Mouse (Mus musculus): ENCODE data around the gene Slc35e3.

The Slc35e3 gene

GRCm38 (mm10) chr10:117692173-117692572, 54.0 kb downstream of the Slc35e3 start:
- in situ Hi-C loops (cut with MboI; ENCODE audit: unreplicated experiment in 2 of 2), result loop anchor here in 1 of 2 experiments (10.0 kb wide), 1 partner anchor 417 kb away; no protein-coding TSS in a partner anchor

GRCm38 (mm10) chr10:117691389-117691968, 54.7 kb downstream of the Slc35e3 start:
- in situ Hi-C loops (cut with MboI; ENCODE audit: unreplicated experiment in 2 of 2), result loop anchor here in 1 of 2 experiments (10.0 kb wide), 1 partner anchor 417 kb away; no protein-coding TSS in a partner anchor

GRCm38 (mm10) chr10:117690770-117691296, 55.3 kb downstream of the Slc35e3 start:
- in situ Hi-C loops (cut with MboI; ENCODE audit: unreplicated experiment in 2 of 2), result loop anchor here in 1 of 2 experiments (10.0 kb wide), 1 partner anchor 416 kb away; no protein-coding TSS in a partner anchor

- in situ Hi-C loops (cut with MboI; ENCODE audit: unreplicated experiment in 2 of 2), result loop anchor here in 1 of 2 experiments (10.0 kb wide), 1 partner anchor 415 kb away; no protein-coding TSS in a partner anchor
Measured at GRCm38 (mm10) chr10:117690101-117690352, 56.1 kb downstream of the Slc35e3 start.

GRCm38 (mm10) chr10:117689297-117690100, 56.7 kb downstream of the Slc35e3 start:
- in situ Hi-C loops (cut with MboI; ENCODE audit: unreplicated experiment in 2 of 2), result loop anchor here in 1 of 2 experiments (10.0 kb wide), 1 partner anchor 415 kb away; no protein-coding TSS in a partner anchor

- in situ Hi-C loops (cut with MboI; ENCODE audit: unreplicated experiment in 2 of 2), result no loop called here
Measured at GRCm38 (mm10) chr10:117688204-117689151, 57.7 kb downstream of the Slc35e3 start.

GRCm38 (mm10) chr10:117687577-117687976, 58.6 kb downstream of the Slc35e3 start:
- in situ Hi-C loops (cut with MboI; ENCODE audit: unreplicated experiment in 2 of 2), result no loop called here

GRCm38 (mm10) chr10:117687018-117687417, 59.1 kb downstream of the Slc35e3 start:
- in situ Hi-C loops (cut with MboI; ENCODE audit: unreplicated experiment in 2 of 2), result no loop called here

- in situ Hi-C loops (cut with MboI; ENCODE audit: unreplicated experiment in 2 of 2), result no loop called here
Measured at GRCm38 (mm10) chr10:117685849-117686591, 60.1 kb downstream of the Slc35e3 start.

- in situ Hi-C loops (cut with MboI; ENCODE audit: unreplicated experiment in 2 of 2), result no loop called here
Measured at GRCm38 (mm10) chr10:117685171-117685848, 60.9 kb downstream of the Slc35e3 start.

- in situ Hi-C loops (cut with MboI; ENCODE audit: unreplicated experiment in 2 of 2), result no loop called here
Measured at GRCm38 (mm10) chr10:117684298-117685170, 61.6 kb downstream of the Slc35e3 start.

GRCm38 (mm10) chr10:117683734-117684037, 62.5 kb downstream of the Slc35e3 start:
- in situ Hi-C loops (cut with MboI; ENCODE audit: unreplicated experiment in 2 of 2), result no loop called here
